Mouse (Mus musculus) CD8-positive naive resting alpha-beta T cell, adult 2 months (primary cell): ENCODE data around the gene Ints5.
A peak's percentile ranks its signal among the peaks of the same experiment; 100 is the strongest.

ENCODE experiments used
- DNase-seq, 2 experiments: peaks; one replicate each; pipeline ENCODE4 v3.0.0; 2022; ENCODE audit warnings: low read depth in 2 of 2, low spot score in 2 of 2

Gene Ints5

GRCm38 (mm10) chr19:8927891-8928525 is 35.2 kb downstream of the Ints5 start:
- DNase-seq: no peak

GRCm38 (mm10) chr19:8928689-8929223 is 36.0 kb downstream of the Ints5 start:
- peak in 1 of 2 experiments; percentile 20 for DNase-seq

DNA sequence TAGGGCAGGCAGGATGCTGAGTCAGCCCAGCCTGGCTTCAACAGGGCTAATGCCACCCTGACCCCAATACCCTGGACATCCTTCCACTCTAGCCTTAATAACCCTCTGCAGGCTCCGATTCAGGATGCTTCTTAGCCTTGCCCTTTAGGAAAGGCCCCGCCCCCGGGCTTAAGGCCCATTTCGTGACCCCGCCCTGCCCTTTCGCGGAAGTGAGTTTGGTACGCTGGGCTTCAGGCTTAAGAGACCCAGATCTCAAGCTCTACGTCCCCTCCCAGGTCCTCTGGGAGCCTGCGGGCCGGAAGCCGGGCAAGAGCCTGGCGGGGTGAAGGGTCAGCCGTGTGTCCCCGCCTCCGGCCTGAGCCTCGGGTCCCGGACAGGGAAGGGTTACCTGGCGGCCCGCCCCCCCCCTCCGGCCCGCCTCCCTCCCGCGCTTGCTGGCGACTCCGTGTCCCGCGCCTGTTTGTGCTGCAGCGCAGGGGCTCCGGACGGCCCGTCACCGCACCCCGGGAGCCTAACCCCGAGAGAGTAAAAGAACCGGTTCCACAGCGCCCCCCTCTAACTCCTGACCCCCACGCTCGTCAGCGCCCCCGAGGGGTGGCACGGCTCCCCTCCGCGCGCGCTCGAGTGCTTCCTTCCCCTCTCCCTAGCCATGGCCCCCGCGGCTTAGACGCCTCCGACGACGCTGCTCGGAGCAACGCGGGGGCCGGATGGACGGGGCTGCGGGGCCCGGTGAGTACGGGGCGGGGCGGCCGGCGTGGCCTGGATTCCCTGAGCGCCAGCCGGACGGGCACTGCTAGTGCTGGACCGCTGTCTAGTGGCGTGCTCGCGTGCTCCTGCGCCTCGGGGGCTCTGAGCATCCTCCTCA is 36.7 kb downstream of the Ints5 start, which contains the start of the genes Rom1 and Eml3:
Gene Rom1 (minus strand): TSS at position 133 of the 865 bp plus-strand sequence.
Gene Eml3 (plus strand): TSS at position 329 of the 865 bp plus-strand sequence.
- peak; percentile 77 to 83 for DNase-seq

DNA sequence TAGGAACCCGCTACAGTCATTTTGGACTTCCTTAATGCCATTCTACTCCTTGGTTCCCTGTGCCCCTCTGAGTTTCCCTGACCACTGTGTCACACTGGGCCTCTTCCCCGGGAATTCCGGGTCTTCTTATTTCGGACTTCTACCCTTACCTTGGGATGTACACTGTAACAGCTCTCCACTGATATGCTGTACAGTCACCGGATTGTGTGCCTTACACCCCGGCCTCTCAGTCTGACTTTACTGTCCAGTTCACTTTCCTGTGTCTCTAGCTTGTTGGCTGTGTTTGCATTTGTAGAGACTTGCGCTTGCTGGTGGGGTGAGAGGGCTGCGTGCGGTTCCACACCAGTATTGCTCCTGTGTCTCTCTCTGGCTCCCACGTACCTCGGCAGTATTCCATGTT is 37.3 kb downstream of the Ints5 start:
- DNase-seq: no peak

- no peak for DNase-seq
These were observed 38.0 kb downstream of the Ints5 start for GRCm38 (mm10) chr19:8930771-8931170.

- no peak for DNase-seq
These were observed 43.9 kb downstream of the Ints5 start for GRCm38 (mm10) chr19:8936736-8937135.

DNA sequence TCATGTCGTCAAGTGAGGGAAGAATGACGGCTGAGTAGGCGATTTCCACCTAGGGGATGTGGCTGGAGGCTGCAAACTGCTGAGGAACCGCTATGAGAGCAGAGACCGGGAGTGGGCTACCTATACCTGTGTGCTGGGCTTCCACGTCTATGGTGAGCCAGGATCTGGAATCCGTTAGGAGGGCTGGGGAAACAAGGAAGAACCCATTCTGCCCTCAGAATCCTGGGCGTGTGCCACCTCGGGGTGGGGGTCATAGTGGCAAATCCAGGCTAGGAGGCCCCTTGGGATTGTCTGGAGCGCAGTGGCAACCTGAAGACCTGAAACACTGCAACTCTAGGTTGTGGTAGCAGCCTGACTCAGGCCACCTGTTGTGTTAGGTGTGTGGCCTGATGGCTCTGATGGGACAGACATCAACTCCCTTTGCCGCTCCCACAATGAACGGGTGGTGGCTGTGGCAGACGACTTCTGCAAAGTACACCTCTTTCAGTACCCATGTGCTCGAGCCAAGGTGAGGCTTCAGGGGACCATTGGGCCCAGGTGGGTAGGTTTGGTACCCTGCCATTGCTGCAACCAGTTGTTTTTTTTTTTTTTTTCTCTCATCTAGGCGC is 47.8 kb downstream of the Ints5 start:
- DNase-seq: no peak

DNA sequence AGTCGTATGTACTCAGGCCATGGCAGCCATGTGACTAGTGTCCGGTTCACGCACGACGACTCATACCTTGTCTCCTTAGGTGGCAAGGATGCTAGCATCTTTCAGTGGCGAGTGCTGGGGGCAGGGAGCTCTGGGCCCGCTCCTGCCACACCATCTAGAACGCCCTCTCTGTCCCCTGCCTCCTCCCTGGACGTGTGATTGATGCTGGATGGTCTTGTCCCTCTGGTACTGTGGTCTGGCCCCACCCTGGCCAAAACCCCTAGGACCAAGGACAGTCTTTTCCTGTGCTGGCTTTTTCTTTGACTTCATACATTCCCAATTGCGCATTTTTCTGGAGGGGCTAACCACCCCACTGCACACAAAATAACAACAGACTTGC is 48.3 kb downstream of the Ints5 start:
- DNase-seq: no peak

- peak; percentile 94 to 96 for DNase-seq
These were observed 48.9 kb downstream of the Ints5 start, which contains the start of gene Mta2 for GRCm38 (mm10) chr19:8941515-8942217. Gene Mta2, plus strand, starts transcription at chr19:8941875.

DNA sequence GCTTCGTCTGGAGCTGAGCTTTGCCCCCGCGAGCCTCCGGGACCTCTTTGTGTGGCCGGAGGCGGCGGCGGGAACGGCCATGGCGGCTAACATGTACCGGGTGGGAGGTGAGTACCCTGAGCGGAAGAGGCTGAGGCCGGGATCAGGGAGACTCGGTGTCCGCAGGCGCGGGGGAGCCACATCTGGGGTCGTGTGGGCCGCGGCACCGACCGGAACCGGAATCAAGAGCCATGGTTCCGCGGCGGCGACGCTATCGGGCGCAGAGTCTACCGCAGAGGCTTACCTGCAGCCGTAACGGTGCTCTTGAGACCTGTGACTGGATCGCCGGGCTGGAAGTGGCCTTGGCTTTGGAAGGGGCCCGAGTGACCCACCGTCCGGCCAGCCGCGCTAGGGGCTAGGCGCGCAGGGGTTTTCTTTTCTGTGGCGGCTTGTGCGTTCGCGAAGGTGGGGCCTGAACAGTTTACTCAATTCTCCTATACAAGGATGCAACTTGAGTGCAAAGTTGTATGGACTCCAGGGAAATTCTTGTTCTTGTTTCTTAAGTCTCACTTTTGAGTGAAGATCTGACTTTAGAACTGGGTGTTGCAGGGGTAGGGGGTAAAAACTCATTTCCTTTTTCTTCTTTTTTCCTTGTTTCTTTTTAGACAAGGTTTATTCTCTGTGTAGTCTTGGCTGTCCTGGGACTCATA is 49.6 kb downstream of the Ints5 start:
- DNase-seq: no peak

DNA sequence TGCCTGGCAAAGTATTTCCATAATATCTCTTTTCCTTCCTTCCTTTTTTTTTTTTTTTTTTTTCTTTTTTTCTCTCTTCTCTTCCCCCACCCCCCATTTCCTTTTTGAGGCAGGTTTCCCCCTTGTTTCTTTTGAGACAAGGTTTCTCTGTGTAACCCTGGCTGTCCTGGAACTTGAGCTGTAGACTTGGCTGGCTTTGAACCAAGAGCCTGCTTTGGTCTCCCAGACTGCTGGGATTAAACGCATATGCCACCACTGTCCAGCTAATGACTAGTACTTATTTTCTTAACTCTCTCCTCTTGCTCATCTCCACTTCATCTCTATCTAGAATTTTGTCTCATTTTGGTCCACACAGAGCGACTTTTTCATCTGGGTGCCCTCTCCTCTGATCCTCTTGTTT is 50.2 kb downstream of the Ints5 start:
- no peak for DNase-seq

GRCm38 (mm10) chr19:8944062-8944461 is 51.3 kb downstream of the Ints5 start:
- no peak for DNase-seq

DNA sequence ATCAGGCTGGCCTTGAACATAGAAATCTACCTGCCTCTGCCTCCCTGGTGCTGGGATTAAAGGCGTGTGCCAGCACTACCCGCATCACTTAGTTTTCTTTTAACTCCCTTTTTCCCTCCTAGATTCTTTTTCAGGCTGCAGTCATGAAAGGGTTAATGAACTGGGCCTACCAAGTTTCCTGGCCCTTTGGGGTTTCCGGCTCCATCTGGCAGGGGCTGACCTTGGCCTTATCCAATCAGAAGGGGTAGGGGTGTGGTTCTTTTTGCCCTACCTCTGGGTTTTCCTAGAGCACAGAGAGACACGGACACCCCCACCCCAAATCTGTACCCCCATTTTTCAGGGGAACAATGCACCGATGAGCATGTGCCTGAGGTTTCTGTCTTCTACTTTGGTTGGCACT is 51.9 kb downstream of the Ints5 start:
- peak in 1 of 2 experiments; percentile 35 for DNase-seq

GRCm38 (mm10) chr19:8945251-8945650 is 52.4 kb downstream of the Ints5 start:
- DNase-seq: no peak

DNA sequence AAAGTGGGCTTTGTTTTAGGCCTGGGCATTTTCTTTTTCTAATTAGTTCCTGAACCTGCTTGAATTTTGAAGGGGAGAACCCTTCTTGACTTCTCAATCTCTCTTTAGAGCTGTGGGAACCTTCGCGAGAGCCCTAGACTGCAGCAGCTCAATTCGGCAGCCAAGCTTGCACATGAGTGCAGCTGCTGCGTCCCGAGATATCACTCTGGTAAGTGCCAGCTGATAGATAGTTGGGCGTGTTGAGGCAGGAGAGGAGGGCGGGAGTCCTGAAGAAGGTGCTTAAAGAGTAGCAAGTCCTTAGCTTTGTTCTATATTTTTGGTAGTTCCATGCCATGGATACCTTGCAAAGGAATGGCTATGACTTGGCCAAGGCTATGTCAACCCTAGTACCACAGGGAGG is 54.1 kb downstream of the Ints5 start:
- no peak for DNase-seq
